Mouse (Mus musculus): Measurements from ENCODE around the gene Scaf4. TPM values are rescaled to one million over a fixed set of nuclear protein-coding genes. Genes with fewer than 3 reads are reported as not detected.
A peak's percentile ranks its signal among the peaks of the same experiment; 100 is the strongest.
"Not testable (repeated sequence)": the region's sequence is repeated elsewhere in the genome, so short reads cannot be mapped to it uniquely, and the experiment has no call there.

Scaf4 gene
- total RNA-seq, 1 experiment from 2014 or later = 54.4 TPM

DNA sequence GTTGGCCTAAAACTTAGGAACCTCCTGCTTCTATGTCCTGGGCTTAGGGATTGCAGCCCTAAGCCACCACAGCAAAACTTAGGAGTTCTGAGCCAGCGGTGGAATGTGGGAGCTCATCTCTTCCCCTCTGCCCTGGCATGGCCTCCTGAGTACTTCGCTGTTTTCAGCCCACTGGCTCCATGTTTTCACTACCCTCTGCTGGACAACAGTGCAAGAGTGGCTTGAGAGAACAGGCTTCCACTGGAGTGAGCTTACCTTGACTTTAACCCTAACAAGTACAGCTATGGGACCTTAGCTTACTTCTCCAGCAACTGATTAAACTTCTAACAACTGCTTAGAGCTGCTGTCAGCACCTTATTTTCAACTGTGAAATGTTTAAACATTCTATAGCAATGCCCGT lies 49.1 kb downstream of the Scaf4 start:
- no peak for DNase-seq

DNA sequence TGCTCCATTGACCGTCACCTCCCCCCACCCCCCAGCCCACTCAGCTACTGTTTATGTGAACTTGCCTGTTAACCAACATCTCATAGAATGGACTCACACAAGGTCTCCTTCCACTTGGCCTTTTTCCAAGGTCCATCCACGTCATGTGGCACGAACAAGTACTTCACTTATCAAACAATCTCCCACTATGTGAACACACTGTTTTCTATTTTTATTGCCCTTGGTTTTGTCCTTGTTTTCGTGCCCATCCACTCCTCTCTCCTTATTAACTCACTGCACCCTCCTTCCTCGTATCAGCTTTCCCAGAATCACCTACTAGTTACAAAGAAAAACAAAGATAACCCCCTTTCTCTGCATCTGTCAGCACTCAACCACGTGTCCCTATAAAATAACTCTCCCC lies 49.7 kb downstream of the Scaf4 start:
- peak; percentile 44 for DNase-seq

DNA sequence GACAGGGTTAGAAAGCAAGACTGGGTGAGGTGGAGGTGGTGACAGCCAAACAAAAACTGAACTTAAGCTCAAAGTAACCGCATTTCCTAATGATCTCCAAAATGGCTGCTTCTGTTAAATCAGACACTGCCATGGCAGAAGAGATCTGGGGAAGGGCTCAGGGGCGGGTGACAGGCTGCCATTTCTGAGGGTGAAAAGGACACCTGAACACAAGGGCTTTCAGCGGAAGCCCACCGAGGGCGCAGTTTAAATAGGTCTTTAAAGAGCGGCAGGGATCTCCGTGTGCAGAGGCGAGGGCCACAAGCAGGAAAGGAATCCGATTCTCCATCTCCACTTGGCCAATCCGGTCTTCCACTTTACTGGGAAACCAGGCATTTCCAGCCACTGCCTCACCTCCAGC lies 50.6 kb downstream of the Scaf4 start:
- DNase-seq = no peak

DNA sequence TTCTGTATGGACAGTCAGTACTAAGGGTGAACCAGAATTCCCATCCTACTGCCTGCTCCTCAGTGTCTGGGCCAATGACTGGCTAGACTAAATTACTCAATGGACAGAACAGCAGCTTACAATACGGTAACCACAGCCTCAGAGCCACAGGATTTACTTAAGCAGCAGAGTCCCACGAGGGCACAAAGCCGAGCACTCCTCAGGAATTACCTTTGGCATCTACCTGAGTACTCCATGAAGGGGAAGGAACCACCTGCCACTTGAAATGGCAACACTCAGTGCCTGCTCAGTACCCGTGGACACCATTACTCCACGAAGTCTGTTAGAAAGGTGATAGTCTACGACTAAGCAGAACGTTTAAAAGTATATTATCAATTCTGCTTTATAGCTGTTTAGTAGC lies 53.0 kb downstream of the Scaf4 start:
- DNase-seq = no peak

DNA sequence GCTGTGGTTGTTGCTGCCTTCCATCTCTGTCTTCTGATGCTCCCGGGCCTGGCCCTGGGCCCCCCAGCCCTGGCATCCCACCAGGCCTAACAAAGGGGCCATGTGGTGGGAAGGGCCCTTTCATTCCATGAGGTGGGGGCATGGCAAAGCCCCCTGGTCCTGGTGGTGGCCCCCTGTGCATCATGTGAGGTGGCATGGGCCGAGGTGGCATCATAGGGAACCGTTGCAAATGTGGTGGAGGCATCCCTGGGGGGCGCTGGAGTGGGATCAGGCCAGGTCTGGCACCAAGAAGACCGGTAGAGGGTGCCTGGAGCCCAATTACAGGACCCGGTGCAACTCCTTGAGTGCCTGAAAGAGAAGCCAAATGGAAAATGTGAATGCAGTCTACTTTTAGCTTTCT lies 54.4 kb downstream of the Scaf4 start:
- no peak for DNase-seq

DNA sequence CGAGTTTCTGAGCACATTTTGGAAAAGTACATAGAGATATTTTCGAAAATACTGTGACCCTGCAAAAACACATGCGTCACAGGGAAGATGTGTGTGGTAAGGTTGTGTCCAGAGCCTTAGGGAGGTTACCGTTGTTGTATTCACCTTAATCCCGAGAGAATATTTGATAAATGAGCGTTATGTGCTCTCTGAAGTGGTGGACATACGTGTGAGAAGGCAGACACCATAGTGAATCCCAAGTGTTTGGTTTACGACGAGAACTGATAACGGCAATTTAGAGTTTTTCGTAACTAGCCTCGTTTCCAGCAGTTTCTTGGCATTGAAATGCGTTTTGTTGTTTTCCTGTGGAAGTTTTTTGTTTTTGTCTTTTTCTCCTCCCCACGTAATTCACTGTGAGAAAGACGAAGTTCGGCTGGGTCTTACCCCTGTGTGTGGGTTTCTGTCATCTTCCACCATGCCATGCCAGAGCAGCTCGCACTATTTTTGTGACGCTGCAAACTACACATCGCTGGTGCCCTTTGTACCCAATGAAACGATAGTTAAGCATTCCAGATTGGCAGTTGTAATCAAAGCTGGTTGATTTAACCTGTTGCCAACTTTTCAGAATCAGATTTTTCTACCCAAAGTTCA lies 62.7 kb downstream of the Scaf4 start:
- DNase-seq = no peak

DNA sequence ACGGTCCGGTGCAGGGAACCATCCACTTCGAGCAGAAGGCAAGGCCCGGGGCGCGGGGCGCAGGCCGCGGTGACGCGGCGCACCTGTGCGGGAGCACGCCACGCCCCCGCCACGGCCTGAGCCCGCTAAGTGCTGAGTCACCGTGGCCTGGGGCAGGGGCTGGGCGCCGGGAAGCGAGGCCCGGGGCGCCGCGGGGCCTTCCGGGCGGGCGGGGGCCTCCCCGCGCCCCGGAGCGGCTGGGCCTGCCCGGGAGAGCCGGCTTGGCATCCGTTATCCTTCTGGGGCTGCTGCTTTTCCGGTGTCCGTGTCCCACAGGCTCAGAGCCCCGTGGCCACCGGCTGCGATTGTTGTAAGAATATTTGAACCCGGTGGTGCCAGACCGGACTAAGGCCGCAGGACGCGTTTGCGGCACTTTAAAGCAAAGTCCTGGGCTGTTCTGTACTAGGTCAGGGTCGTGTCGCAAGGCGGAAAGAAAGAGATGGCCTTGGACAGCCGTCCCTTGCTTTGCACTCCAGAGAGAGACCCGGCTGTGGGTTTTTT lies 63.3 kb downstream of the Scaf4 start:
- DNase-seq = peak; percentile 60

DNA sequence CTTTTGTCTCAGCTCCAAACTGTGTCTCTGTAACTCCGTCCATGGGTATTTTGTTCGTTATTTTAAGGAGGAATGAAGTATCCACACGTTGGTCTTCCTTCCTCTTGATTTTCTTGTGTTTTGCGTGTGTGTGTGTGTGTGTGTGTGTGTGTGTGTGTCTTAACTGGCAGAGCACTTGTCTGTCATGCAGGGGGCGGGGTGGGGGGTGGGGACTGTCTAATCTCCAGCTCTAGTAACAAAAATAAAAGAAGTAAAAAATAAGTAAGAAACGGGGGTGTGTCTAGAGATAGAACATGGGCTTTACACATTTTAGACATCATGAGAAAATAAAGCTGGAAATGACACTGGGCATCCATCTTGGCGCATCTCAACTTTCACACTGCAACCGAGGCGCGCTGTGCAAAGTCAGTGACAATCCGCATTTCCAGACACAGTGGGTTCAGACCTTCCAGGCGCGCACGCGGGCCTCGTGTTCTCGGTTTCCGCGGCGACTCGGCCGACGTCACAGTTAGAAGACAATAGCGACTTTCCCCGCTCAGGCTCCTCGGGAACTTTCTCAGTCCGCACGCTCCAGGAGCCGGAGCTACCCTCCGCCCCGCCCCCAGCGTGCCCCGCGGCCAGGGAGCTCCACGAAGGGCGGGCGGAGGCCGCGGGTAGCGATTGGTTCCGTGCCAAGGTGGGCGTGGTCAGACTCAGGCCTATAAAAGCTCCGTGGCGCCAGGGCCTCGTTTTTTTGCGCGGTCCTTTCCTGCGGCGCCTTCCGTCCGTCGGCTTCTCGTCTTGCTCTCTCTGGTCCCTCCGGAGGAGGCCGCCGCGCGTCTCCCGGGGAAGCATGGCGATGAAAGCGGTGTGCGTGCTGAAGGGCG lies 64.0 kb downstream of the Scaf4 start, which contains the start of gene Sod1:
Sod1 (plus strand) TSS at position 729 of the 866 bp plus-strand sequence.
- peak; percentile 97 for DNase-seq

DNA sequence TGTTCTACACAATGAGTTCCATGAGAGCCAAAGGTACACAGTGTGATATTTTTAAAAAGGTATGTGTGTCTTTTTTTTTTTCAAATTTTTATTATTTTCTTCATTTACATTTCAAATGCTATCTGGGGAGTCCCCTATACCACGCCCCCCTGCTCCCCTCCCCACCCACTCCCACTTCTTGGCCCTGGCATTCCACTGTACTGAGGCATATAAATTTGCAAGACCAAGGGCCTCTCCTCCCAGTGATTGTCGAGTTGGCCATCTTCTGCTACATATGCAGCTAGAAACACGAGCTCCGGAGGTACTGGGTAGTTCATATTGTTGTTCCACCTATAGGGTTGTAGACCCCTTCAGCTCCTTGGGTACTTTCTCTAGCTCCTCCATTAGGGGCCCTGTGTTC lies 64.9 kb downstream of the Scaf4 start:
- not testable (repeated sequence) for DNase-seq

DNA sequence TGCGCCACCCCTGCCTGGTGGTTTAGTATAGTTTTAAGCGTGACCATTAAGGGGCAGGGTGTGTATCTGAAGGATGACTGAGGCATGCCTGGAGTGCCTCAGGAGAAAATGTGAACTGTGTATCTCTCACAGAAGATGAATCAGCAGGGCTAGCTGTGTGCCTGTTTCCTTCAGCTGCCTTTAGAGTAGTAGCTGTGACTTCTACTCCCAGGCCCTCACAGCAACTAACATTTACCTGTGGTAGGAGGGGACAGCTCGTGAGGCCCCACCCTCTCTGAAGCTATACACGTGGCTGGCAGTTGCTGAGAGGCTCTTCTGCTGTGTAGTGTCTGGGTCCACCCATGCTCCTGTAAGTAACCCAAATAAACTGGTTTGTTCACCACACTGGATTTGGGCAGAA lies 66.4 kb downstream of the Scaf4 start:
- DNase-seq = no peak

DNA sequence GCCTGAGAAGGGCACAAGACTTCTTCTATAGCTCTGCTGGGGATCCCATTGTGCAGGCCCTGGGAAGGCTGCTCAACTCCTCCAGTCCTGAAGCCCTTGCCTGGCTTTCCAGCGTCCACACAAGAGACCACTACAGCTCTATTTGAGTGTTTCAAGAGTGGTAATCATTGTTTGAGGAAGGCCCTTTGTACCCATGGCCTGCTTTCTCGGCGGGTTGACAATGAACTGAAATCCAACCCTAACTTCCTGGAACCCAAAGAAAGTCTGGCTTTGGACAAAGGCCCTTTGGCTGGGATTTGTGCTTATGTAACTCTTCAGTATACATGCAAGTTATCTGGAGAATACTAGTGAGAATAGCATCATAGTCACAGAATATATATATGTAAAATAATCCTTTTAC lies 66.9 kb downstream of the Scaf4 start:
- no peak for DNase-seq

DNA sequence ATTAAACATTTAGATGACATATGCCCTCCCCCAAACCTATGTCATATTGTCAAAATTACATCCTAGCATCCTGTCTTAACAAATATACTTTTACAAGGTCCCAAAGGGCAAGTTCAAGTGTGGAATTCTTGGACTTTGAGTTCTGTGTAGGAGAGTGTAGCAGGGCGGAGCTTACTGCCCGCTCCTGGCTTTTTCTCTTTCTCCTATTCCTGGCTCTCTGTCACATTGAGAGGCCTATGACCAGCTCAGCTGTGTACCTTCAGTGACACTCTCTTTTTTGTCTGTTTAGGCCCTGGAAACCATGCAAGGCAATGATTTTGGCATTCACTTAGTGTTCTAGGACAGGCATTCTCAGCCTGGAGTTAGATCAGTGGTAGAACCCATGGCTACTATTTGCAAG lies 67.9 kb downstream of the Scaf4 start:
- no peak for DNase-seq

DNA sequence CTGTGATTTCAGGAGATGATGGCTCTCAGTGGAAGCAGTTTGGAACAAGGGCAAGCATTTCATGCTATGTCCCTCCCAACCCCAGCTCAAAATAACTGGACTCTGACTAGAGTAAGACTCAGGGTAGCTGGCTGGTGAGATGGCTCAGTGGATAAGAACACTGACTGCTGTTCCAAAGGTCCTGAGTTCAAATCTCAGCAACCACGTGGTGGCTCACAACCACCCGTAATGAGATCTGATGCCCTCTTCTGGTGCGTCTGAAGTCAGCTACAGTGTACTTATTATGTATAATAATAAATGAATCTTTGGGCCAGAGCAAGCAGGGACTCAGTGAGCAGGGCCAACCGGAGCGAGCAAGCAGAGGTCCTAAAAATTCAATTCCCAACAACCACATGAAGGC lies 68.4 kb downstream of the Scaf4 start:
- DNase-seq = not testable (repeated sequence)

DNA sequence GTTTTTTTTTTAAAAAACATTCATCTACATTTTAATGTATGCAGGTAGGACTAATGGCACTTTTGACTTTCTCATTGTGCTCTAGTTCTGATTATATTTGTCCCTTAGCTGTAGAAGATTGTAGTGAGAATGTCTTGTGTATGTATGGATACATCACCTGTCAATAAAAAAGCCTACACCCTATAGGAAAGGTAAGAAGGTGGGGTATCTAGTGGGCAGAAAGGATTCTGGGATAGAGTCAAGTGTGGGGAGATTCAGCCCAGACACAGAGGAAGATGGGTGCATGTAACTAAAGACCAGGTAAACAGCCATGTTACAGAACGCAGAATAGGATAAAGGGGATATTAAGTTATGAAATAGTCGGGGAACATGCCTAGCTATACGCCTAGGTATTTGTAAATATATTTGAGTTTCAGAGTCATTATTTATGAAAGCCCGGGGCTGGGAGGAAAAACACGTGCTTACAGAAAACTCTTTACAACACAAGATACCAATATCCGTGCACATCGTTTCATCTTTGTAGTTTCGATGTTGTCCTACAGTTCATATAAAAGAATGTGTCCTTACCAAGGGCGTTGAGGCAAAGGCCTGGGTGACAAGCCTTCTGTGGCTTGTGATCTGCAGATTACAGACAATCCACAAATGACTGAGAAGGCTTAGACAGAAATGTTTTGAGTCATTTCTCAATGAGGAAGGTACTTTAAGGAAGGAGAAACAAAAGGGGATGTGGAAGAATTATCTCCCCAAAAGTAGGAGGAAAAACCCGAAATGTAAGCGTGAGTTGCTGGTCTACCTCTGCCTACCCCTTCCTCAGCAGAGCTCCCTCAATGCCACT lies 69.4 kb downstream of the Scaf4 start:
- no peak for DNase-seq

DNA sequence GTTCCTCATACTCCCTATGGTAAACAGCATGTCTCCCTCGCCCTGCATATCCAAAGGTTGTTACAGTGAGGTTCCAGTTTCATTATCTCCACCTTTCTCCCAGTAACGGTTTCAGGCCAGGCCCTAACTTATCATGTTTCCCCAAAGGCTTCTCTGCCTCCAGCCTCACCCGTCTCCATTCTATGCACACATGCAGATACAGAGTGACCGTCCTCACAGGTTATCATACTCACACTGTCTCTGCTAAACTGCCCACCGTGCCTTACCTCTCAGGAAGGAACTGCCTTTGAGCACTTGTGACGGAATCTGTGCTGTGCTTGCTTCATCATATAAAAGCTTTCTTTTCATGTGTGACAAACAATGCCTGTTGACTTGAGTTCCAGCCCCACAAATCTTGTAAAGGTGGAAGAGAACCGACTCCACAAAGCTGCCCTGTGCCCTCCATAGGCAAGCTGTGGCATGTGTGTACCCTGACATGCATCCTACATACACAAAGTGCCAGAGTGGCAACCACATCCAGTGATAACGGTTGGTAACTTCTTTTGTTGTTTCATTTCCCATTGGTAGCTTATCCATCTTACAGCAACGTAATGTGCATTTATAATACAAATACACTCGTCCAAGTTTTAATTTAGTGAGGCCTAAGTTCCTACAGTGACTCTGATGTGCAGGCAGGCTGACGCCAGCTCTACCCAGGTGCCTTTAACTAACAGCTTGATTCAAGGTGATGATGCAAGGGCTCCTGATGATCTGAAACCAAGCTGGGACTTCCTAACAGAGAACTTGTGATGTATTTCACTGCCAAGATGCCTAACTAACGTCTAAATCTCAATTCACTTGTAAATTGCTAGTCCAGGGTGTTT lies 70.6 kb downstream of the Scaf4 start:
- DNase-seq = no peak

DNA sequence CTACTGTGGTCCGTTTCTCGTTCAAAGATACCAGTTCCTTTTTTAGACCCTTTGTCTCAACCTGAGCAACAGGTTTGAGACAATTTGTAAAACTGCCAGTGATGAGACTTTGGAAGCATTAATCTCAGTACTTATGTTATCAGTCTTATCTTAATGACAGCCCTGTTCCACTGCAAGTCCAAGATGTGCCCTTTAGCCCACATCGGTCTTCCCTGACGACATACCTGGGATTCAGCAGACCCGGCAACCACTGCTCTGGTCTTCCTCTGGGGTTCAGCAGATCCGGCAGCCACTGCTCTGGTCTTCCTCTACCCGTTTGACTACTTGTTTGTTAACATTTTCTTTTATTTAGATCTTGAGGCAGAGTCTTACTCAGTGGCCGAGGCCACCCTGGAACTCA lies 72.5 kb downstream of the Scaf4 start:
- DNase-seq = no peak

DNA sequence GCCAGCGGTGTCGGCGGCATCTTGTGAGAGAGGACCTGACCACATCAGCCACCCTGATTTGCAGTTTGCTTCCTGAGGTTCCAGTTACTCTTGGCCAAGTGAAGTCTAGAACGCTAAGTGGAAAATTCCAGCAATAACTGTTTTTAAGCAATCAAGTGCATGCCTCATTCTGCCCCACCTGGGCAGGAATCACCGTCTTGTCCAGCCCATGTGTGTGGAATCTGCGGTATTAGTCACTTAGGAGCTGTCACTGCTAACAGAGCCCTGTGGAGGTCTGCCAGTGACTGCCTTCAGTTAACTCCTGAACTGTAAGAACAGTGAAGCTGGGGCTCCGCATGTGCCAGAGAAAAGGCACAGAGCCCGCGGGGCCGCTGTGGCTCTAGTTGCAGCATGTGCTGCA lies 73.6 kb downstream of the Scaf4 start:
- DNase-seq = no peak

DNA sequence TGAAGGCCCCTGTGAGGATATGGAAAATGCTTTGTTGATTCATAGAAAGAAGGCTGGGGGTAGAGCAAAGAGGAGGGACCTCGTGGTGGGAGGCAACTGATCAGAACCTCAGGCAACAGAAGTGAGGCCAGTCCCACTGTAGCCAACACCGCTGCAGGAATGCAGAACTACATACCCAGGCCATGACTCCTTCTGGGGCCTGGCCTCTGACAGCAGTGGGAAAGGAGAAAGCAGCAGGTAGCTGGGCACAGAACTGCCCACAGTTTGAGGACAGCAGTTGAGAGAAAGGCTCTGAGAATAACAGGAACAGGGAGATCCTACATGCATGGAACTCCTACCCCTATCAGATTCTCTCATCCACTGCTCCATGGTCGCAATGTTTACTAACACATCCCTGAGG lies 75.3 kb downstream of the Scaf4 start:
- no peak for DNase-seq

DNA sequence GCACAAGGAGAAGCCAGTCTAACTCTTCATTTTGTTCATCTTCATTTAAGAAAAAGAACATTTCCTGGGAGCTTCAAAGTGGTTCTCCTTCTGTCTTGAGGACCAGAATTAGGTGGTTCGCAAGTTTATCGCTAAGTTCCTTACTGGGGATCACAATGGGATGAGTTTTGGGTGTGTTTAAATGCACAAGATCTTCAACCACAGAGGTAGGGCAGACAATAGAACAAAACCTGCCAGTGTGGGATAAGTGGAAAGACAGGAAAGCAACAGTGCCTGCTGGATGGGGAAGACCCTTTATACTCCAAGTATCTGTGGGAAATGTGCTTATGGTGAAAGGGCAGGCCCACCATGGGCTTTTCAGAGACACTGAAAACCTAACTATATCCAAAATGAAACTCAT lies 79.4 kb downstream of the Scaf4 start:
- DNase-seq = no peak

DNA sequence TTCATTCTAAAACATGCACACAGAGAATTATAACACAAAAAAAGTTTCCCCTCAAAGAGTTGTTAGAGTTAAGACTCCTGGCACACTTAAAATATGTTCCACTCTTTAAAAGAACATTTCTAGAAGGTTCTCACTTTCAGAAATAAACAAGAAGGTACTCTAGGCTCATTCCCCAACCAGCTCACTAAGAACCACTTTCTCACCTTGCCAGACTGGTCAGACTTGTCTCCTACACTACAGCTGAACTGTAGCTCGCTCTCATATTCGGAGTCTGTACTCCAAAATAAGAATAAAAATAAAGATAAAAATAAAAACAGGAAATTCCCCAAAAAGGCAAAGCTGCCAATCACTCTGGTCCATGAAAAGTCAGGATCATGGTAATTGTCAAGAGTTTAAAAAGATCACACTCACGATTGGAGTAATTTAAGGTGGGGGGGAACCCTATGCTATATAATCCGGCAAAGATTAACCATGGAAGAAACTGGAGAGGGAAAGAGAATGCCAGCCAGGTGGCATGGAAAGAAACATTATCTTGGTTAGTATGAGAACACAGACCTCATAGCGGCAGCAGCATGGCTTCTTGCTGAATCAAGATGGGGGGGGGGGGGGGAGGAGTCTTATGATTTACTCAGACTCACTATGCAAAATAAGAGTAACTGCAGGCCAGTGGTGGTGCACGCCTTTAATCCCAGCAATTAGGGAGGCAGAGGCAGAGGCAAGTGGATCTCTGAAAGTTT lies 80.9 kb downstream of the Scaf4 start:
- DNase-seq = no peak

DNA sequence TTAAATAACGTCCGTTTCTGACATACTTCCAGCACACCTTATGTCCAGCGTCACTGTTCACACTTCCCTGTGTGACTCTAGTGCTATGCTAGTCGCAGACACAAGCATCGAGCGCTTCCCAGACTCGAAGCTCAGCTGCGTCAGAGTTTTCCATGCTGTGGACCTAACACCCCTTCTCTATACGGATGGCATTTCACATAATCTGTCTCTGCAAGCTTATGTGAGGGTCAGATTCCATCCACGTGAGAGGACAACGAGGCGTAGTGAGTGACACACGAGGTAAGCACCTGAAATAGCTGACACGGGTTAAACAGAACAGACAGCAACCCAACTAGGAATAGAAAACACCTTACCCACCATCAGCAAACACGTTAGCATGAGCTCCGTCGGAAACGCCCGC lies 82.2 kb downstream of the Scaf4 start:
- DNase-seq = no peak
